Mouse (Mus musculus) CH12.LX (cell line): ENCODE results near the gene Dok1. TPM values are rescaled to one million over a fixed set of nuclear protein-coding genes. Genes with fewer than 3 reads are reported as not detected.

Experiments used
- DNase-seq: peaks from one replicate; pipeline ENCODE4 v3.0.0-alpha.2; 2013; ENCODE audit errors: extremely low read depth
- H3K27ac ChIP-seq: 2 replicates; pipeline ENCODE4 v1.5.1; 2012; ENCODE audit warnings: low read depth, mild to moderate bottlenecking, control low read depth, moderate library complexity; ENCODE audit not compliant: insufficient read depth
- H3K27me3 ChIP-seq: replicated peaks from 2 replicates; pipeline ENCODE3; 2012; ENCODE audit warnings: inconsistent platforms
- H3K36me3 ChIP-seq, 2 experiments: replicated peaks in 1 of 2; 2 replicates each; pipeline versions ENCODE3 to v1.6.1; 2012; ENCODE audit warnings: inconsistent platforms in 1 of 2, low read length in 1 of 2, mild to moderate bottlenecking in 1 of 2, mixed read lengths in 1 of 2, moderate library complexity in 1 of 2; ENCODE audit not compliant: control insufficient read depth in 1 of 2, insufficient read depth in 1 of 2
- H3K4me1 ChIP-seq, 2 experiments: 2 replicates each; pipeline ENCODE4 v1.6.1; 2012; ENCODE audit warnings: inconsistent platforms in 1 of 2, moderate library complexity in 1 of 2; ENCODE audit not compliant: insufficient read depth in 2 of 2, control insufficient read depth in 1 of 2
- H3K4me2 ChIP-seq: 2 replicates; pipeline ENCODE4 v1.6.1; 2012; ENCODE audit warnings: low read depth, mild to moderate bottlenecking, control low read depth; ENCODE audit not compliant: poor library complexity, insufficient read depth, severe bottlenecking
- H3K4me3 ChIP-seq, 3 experiments: fragments of 150-350 bp in 1 of 3; sonication (generic) in 1 of 3; replicated peaks in 1 of 3; 2 replicates each; pipeline versions ENCODE3 to v1.5.1; 2011 to 2012; ENCODE audit warnings: low read depth in 2 of 3, low read length in 2 of 3, mild to moderate bottlenecking in 2 of 3, moderate library complexity in 2 of 3, control low read depth in 1 of 3, improper control_type of control experiment in 1 of 3, inconsistent platforms in 1 of 3, mixed read lengths in 1 of 3; ENCODE audit not compliant: poor library complexity in 1 of 3
- H3K79me2 ChIP-seq: replicated peaks from 2 replicates; pipeline ENCODE4 v1.6.1; 2012; ENCODE audit warnings: mild to moderate bottlenecking, moderate library complexity; ENCODE audit not compliant: control insufficient read depth, poor library complexity, insufficient read depth, severe bottlenecking; ENCODE audit errors: extremely low read depth
- H3K9ac ChIP-seq: 2 replicates; pipeline ENCODE4 v1.6.1; 2012; ENCODE audit warnings: low read depth, mild to moderate bottlenecking, control low read depth, moderate library complexity; ENCODE audit not compliant: insufficient read depth
- H3K9me3 ChIP-seq: replicated peaks from 2 replicates; pipeline ENCODE3; 2012; ENCODE audit warnings: low read length, inconsistent platforms, mixed read lengths
- CHD1 ChIP-seq: IDR thresholded peaks from 2 replicates; pipeline ENCODE4 v1.6.1; 2012; ENCODE audit warnings: low read depth, low read length, improper control_type of control experiment, inconsistent platforms
- CHD2 ChIP-seq: IDR thresholded peaks from 2 replicates; pipeline ENCODE4 v1.6.1; 2011; ENCODE audit warnings: low read length, improper control_type of control experiment
- EP300 ChIP-seq: IDR thresholded peaks from 2 replicates; pipeline ENCODE4 v1.6.1; 2011; ENCODE audit warnings: low read length, improper control_type of control experiment
- IRF4 ChIP-seq: IDR thresholded peaks from 2 replicates; pipeline ENCODE4 v1.6.1; 2014; ENCODE audit warnings: low read depth, mild to moderate bottlenecking, inconsistent platforms, low read length, improper control_type of control experiment
- JUN ChIP-seq: IDR thresholded peaks from 2 replicates; pipeline ENCODE4 v1.6.1; 2011; ENCODE audit warnings: low read depth, mild to moderate bottlenecking, low read length, improper control_type of control experiment, moderate library complexity; ENCODE audit not compliant: insufficient read depth
- MAFK ChIP-seq: IDR thresholded peaks from 2 replicates; pipeline ENCODE4 v1.6.1; 2011; ENCODE audit warnings: low read length, improper control_type of control experiment; ENCODE audit not compliant: insufficient replicate concordance
- MAX ChIP-seq: IDR thresholded peaks from 2 replicates; pipeline ENCODE4 v1.6.1; 2011; ENCODE audit warnings: low read length, improper control_type of control experiment
- MEF2A ChIP-seq: IDR thresholded peaks from 2 replicates; pipeline ENCODE4 v1.6.1; 2014; ENCODE audit warnings: low read depth, mild to moderate bottlenecking, inconsistent platforms, low read length, improper control_type of control experiment, borderline replicate concordance
- MYC ChIP-seq: IDR thresholded peaks from 2 replicates; pipeline ENCODE4 v1.6.1; 2011; ENCODE audit warnings: low read depth, mild to moderate bottlenecking, improper control_type of control experiment, low read length
- NELFE ChIP-seq: IDR thresholded peaks from 2 replicates; pipeline ENCODE4 v1.6.1; 2011; ENCODE audit warnings: low read depth, low read length, improper control_type of control experiment
- PAX5 ChIP-seq: IDR thresholded peaks from 2 replicates; pipeline ENCODE4 v1.6.1; 2012; ENCODE audit warnings: low read length, inconsistent platforms, mixed read lengths
- POLR2A ChIP-seq: IDR thresholded peaks from 2 replicates; pipeline ENCODE4 v1.6.1; 2011; ENCODE audit warnings: low read depth, mild to moderate bottlenecking, improper control_type of control experiment, low read length
- POLR2AphosphoS2 ChIP-seq: IDR thresholded peaks from 2 replicates; pipeline ENCODE4 v1.6.1; 2011; ENCODE audit warnings: low read depth, low read length, improper control_type of control experiment
- RAD21 ChIP-seq: IDR thresholded peaks from 2 replicates; pipeline ENCODE4 v1.6.1; 2011; ENCODE audit warnings: low read depth, mild to moderate bottlenecking, low read length, improper control_type of control experiment, moderate library complexity
- RCOR1 ChIP-seq: conservative IDR thresholded peaks from 2 replicates; pipeline ENCODE4 v1.6.1; 2012; ENCODE audit warnings: low read depth, mild to moderate bottlenecking, inconsistent platforms, low read length, improper control_type of control experiment
- SMC3 ChIP-seq: IDR thresholded peaks from 2 replicates; pipeline ENCODE4 v1.6.1; 2011; ENCODE audit warnings: low read depth, low read length, improper control_type of control experiment
- ZMIZ1 ChIP-seq: IDR thresholded peaks from 2 replicates; pipeline ENCODE4 v1.6.1; 2012; ENCODE audit warnings: low read depth, mild to moderate bottlenecking, inconsistent platforms, low read length, improper control_type of control experiment
- ZNF384 ChIP-seq: IDR thresholded peaks from 2 replicates; pipeline ENCODE4 v1.6.1; 2012; ENCODE audit warnings: low read depth, low read length, improper control_type of control experiment, inconsistent platforms
- dilution Hi-C: fragments of 300-500 bp; cut with MboI; formaldehyde crosslinking; loops from 2 replicates; pipeline ENCODE4 v1.14.3; 2020; ENCODE audit warnings: low sequenced_read_pairs; ENCODE audit not compliant: extremely low pct_unique_long_range_greater_than_20kb, extremely low pct_ligation_motif_present
- in situ Hi-C: fragments of 300-500 bp; cut with MboI; formaldehyde crosslinking; loops from 3 replicates; pipeline ENCODE4 v1.14.3; 2019; ENCODE audit warnings: low sequenced_read_pairs, low pct_ligation_motif_present, low pct_unique_long_range_greater_than_20kb, mixed read lengths
- polyA plus RNA-seq: library from polyadenylated mRNA; unstranded; fragments of >175 nt; gene quantifications from 2 replicates; pipeline ENCODE4 v1.2.1, GENCODE M21; 2012; ENCODE audit warnings: low read depth; ENCODE audit not compliant: insufficient read length
- total RNA-seq, 2 experiments: library from RNA; depleted of rRNA; stranded (reverse); fragments of 300-350 nt in 1 of 2; fragments of >200 nt in 1 of 2; gene quantifications; 2 replicates each; pipeline ENCODE4 v1.2.3; 2012 to 2014

The Dok1 gene
- total and polyA plus RNA-seq, 3 experiments: 21.4 to 33.2 (median 23.8) TPM

- TF ChIP-seq CHD2 (peak; percentile 97), IRF4 (0 out of 2 replicates have a peak, but pooled peaks have one; percentile 8), ZMIZ1 (no peak)
Observed at GRCm38 (mm10) chr6:83038496-83039012, 5.3 kb upstream of the Dok1 start (continued).

- DNase-seq: no peak
- Histone ChIP-seq H3K4me3 (no peak overlapping the region), H3K36me3 (peaks cover 0 to 2% of the 10 kb centered on the region in 2 experiments), H3K27me3 (peaks cover 8% of the 10 kb centered on the region), H3K4me1 (peaks cover 11 to 40% of the 10 kb centered on the region in 2 experiments), H3K27ac (no peak overlapping the region), H3K9ac (no peak overlapping the region), H3K79me2 (peaks cover 3% of the 10 kb centered on the region; the same call in 1 of the 2 replicates), H3K4me2 (no peak overlapping the region), H3K9me3 (no peaks in the 10 kb centered on the region)
- no peak for TF ChIP-seq NELFE
- in situ Hi-C loops: no loop called here
- dilution Hi-C loops: no loop called here
Observed at GRCm38 (mm10) chr6:83037188-83037587, 3.9 kb upstream of the Dok1 start.

GRCm38 (mm10) chr6:83034463-83035055 lies 1.3 kb upstream of the Dok1 start:
- no peak overlapping the region for H3K4me3 ChIP-seq
- in situ Hi-C loops (no loop called here), dilution Hi-C loops (no loop called here)
- H3K9me3 ChIP-seq: no peaks in the 10 kb centered on the region
- peaks cover 8% of the 10 kb centered on the region for H3K27me3 ChIP-seq
- no peak for TF ChIP-seq EP300
- TF ChIP-seq RCOR1: no peak
- no peak for TF ChIP-seq IRF4
- TF ChIP-seq MAX: no peak
- TF ChIP-seq POLR2AphosphoS2: no peak
- no peak for TF ChIP-seq CHD2
- TF ChIP-seq NELFE: no peak
- no peak for TF ChIP-seq POLR2A
- no peak for TF ChIP-seq MYC
- no peak for TF ChIP-seq PAX5
- no peak for TF ChIP-seq SMC3
- no peak for TF ChIP-seq ZNF384
- no peak for TF ChIP-seq JUN
- TF ChIP-seq RAD21: no peak
- TF ChIP-seq MEF2A: no peak
- TF ChIP-seq CHD1: no peak
- no peak for TF ChIP-seq MAFK
- peaks cover 12 to 51% of the 10 kb centered on the region in 2 experiments for H3K4me1 ChIP-seq
- peaks cover 3% of the 10 kb centered on the region for H3K79me2 ChIP-seq
- DNase-seq: no peak
- H3K27ac ChIP-seq: no peak overlapping the region
- peaks cover 13 to 28% of the 10 kb centered on the region in 2 experiments for H3K36me3 ChIP-seq
- H3K4me2 ChIP-seq: no peak overlapping the region
- no peak overlapping the region for H3K9ac ChIP-seq
